Mouse (Mus musculus): ENCODE results near the gene Rab23. TPM values are rescaled to one million over a fixed set of nuclear protein-coding genes. Genes with fewer than 3 reads are reported as not detected.

The Rab23 gene
- polyA plus RNA-seq, 1 experiment from 2014 or later = 13.5 TPM

DNA sequence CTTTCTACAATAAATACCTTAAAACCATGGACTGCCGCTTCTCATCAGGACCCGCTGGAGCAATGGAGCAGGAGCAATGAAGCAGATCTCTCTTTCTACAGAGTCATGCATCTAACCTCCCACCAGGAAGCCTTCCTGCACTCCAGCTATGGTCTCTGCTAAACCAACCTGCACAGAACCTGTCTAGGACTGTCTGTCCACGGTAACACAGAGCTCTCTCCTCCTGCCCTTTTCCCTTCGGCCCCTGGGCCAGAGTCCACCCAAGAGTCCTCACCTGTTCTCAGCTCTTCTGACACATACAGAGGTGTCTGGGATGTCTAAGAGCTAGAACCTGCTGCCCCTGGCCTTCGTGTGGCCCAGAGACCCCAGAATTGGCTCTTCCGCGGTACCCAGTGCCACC, 38.8 kb upstream of the Rab23 start:
- no peaks in the 10 kb centered on the region for H3K36me3 ChIP-seq (ENCODE audit: control insufficient read depth, insufficient read depth, low read length)
- no peak for ATAC-seq (ENCODE audit: insufficient number of reproducible peaks, insufficient read depth, low FRiP score, low read depth)
- 88% methylated on average over 7 of the region's 7 CpGs for WGBS

GRCm38 (mm10) chr1:33684459-33684858, 35.2 kb upstream of the Rab23 start:
- no peaks in the 10 kb centered on the region for H3K27me3 ChIP-seq (ENCODE audit: control insufficient read depth, insufficient read depth, low read length)
- H3K4me3 ChIP-seq (ENCODE audit: control insufficient read depth in 1 of 2, insufficient read depth in 1 of 2, low read depth in 1 of 2, low read length in 2 of 2) = no peak overlapping the region
- no peak overlapping the region for H3K9ac ChIP-seq (ENCODE audit: low read length)
- H3K36me3 ChIP-seq (ENCODE audit: control insufficient read depth, insufficient read depth, low read length) = no peaks in the 10 kb centered on the region
- H3K4me2 ChIP-seq (ENCODE audit: low read length) = no peak overlapping the region
- 61% methylated on average over 8 of the region's 8 CpGs for WGBS
- no peaks in the 10 kb centered on the region for H3K4me1 ChIP-seq (ENCODE audit: control insufficient read depth in 2 of 2, insufficient read depth in 2 of 2, low read length in 2 of 2)
- 0 out of 2 replicates have a peak, but pooled peaks cover 4% of the 10 kb centered on the region for H3K9me3 ChIP-seq (ENCODE audit: control insufficient read depth, low read length)
- no peak for ATAC-seq (ENCODE audit: insufficient number of reproducible peaks, insufficient read depth, low FRiP score, low read depth)
- H3K27ac ChIP-seq (replicated peaks in 1 of 2; ENCODE audit: control insufficient read depth in 1 of 2, insufficient read depth in 1 of 2, low read depth in 2 of 2, low read length in 2 of 2) = no peak overlapping the region

More for the DNA sequence above, 38.8 kb upstream of the Rab23 start:
- Histone ChIP-seq H3K9me3 (ENCODE audit: control insufficient read depth, low read length) (0 out of 2 replicates have a peak, but pooled peaks cover 4% of the 10 kb centered on the region), H3K27ac (replicated peaks in 1 of 2; ENCODE audit: control insufficient read depth in 1 of 2, insufficient read depth in 1 of 2, low read depth in 2 of 2, low read length in 2 of 2) (no peak overlapping the region), H3K9ac (ENCODE audit: low read length) (no peak overlapping the region), H3K27me3 (ENCODE audit: control insufficient read depth, insufficient read depth, low read length) (no peaks in the 10 kb centered on the region), H3K4me3 (ENCODE audit: control insufficient read depth in 1 of 2, insufficient read depth in 1 of 2, low read depth in 1 of 2, low read length in 2 of 2) (no peak overlapping the region), H3K4me1 (ENCODE audit: control insufficient read depth in 2 of 2, insufficient read depth in 2 of 2, low read length in 2 of 2) (no peaks in the 10 kb centered on the region), H3K4me2 (ENCODE audit: low read length) (no peak overlapping the region)

DNA sequence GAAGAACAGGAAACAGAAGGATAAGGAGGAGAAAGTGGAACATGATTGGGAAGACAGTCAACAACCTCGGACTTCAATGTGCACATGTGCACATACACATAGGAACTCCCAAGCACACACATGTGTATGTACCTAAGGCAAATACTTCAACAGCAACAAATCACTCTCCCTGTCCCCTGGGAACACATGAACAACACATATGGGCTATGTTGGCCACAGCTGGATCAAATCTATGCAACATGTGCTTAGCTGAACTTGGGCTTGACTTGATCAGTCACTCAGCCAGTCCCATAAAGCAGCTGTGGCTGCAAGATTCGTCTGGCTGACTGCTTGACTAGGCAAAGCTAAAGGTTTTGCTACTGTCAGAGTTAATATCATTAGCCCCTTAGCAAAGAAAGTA, 30.9 kb upstream of the Rab23 start:
- no peak for ATAC-seq (ENCODE audit: insufficient number of reproducible peaks, insufficient read depth, low FRiP score, low read depth)
- Histone ChIP-seq H3K4me3 (ENCODE audit: control insufficient read depth in 1 of 2, insufficient read depth in 1 of 2, low read depth in 1 of 2, low read length in 2 of 2) (no peak overlapping the region), H3K4me2 (ENCODE audit: low read length) (no peak overlapping the region), H3K27me3 (ENCODE audit: control insufficient read depth, insufficient read depth, low read length) (no peaks in the 10 kb centered on the region), H3K9ac (ENCODE audit: low read length) (no peak overlapping the region), H3K27ac (replicated peaks in 1 of 2; ENCODE audit: control insufficient read depth in 1 of 2, insufficient read depth in 1 of 2, low read depth in 2 of 2, low read length in 2 of 2) (no peak overlapping the region), H3K36me3 (ENCODE audit: control insufficient read depth, insufficient read depth, low read length) (no peaks in the 10 kb centered on the region), H3K9me3 (ENCODE audit: control insufficient read depth, low read length) (no peaks in the 10 kb centered on the region), H3K4me1 (ENCODE audit: control insufficient read depth in 2 of 2, insufficient read depth in 2 of 2, low read length in 2 of 2) (no peaks in the 10 kb centered on the region)
- 72% methylated on average over 2 of the region's 2 CpGs for WGBS

GRCm38 (mm10) chr1:33689446-33690086, 30.1 kb upstream of the Rab23 start:
- no peak overlapping the region for H3K27ac ChIP-seq (replicated peaks in 1 of 2; ENCODE audit: control insufficient read depth in 1 of 2, insufficient read depth in 1 of 2, low read depth in 2 of 2, low read length in 2 of 2)
- H3K4me3 ChIP-seq (ENCODE audit: control insufficient read depth in 1 of 2, insufficient read depth in 1 of 2, low read depth in 1 of 2, low read length in 2 of 2) = no peak overlapping the region
- no peaks in the 10 kb centered on the region for H3K36me3 ChIP-seq (ENCODE audit: control insufficient read depth, insufficient read depth, low read length)
- no peak for ATAC-seq (ENCODE audit: insufficient number of reproducible peaks, insufficient read depth, low FRiP score, low read depth)
- WGBS = 75% methylated on average over 8 of the region's 8 CpGs
- no peaks in the 10 kb centered on the region for H3K9me3 ChIP-seq (ENCODE audit: control insufficient read depth, low read length)
- H3K4me1 ChIP-seq (ENCODE audit: control insufficient read depth in 2 of 2, insufficient read depth in 2 of 2, low read length in 2 of 2) = no peaks in the 10 kb centered on the region
- H3K27me3 ChIP-seq (ENCODE audit: control insufficient read depth, insufficient read depth, low read length) = no peaks in the 10 kb centered on the region
- H3K4me2 ChIP-seq (ENCODE audit: low read length) = no peak overlapping the region
- no peak overlapping the region for H3K9ac ChIP-seq (ENCODE audit: low read length)

DNA sequence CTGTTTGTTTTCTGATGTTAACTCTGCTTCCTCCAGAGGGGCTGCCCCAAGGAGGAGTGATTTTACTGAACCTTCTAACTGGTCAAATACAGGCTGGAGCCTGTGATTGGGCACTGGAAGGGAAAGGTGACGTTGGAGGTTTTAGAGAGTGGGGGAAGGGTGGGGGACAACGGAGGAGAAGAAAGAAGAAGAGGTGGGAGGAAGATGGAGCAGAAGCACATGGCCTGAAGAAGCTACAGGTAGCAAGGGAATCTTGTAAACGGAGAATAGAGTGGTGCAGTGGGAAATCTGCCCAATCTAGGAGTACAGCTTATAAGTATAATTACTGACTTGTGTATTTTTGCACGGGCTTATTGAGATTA, 29.6 kb upstream of the Rab23 start:
- no peak for ATAC-seq (ENCODE audit: insufficient number of reproducible peaks, insufficient read depth, low FRiP score, low read depth)
- H3K27ac ChIP-seq (replicated peaks in 1 of 2; ENCODE audit: control insufficient read depth in 1 of 2, insufficient read depth in 1 of 2, low read depth in 2 of 2, low read length in 2 of 2) = no peak overlapping the region
- H3K4me1 ChIP-seq (ENCODE audit: control insufficient read depth in 2 of 2, insufficient read depth in 2 of 2, low read length in 2 of 2) = no peaks in the 10 kb centered on the region
- no peak overlapping the region for H3K4me2 ChIP-seq (ENCODE audit: low read length)
- no peaks in the 10 kb centered on the region for H3K36me3 ChIP-seq (ENCODE audit: control insufficient read depth, insufficient read depth, low read length)
- no peaks in the 10 kb centered on the region for H3K27me3 ChIP-seq (ENCODE audit: control insufficient read depth, insufficient read depth, low read length)
- H3K4me3 ChIP-seq (ENCODE audit: control insufficient read depth in 1 of 2, insufficient read depth in 1 of 2, low read depth in 1 of 2, low read length in 2 of 2) = no peak overlapping the region
- WGBS = 46% methylated on average over 4 of the region's 4 CpGs
- no peak overlapping the region for H3K9ac ChIP-seq (ENCODE audit: low read length)
- no peaks in the 10 kb centered on the region for H3K9me3 ChIP-seq (ENCODE audit: control insufficient read depth, low read length)

- 88% methylated on average over 3 of the region's 3 CpGs for WGBS
- no peak overlapping the region for H3K4me3 ChIP-seq (ENCODE audit: control insufficient read depth in 1 of 2, insufficient read depth in 1 of 2, low read depth in 1 of 2, low read length in 2 of 2)
- ATAC-seq (ENCODE audit: insufficient number of reproducible peaks, insufficient read depth, low FRiP score, low read depth) = no peak
Measured at GRCm38 (mm10) chr1:33693893-33694292, 25.8 kb upstream of the Rab23 start.

GRCm38 (mm10) chr1:33696016-33696415, 23.7 kb upstream of the Rab23 start:
- ATAC-seq (ENCODE audit: insufficient number of reproducible peaks, insufficient read depth, low FRiP score, low read depth) = no peak
- Histone ChIP-seq H3K4me2 (ENCODE audit: low read length) (no peak overlapping the region), H3K27me3 (ENCODE audit: control insufficient read depth, insufficient read depth, low read length) (no peaks in the 10 kb centered on the region), H3K9me3 (ENCODE audit: control insufficient read depth, low read length) (no peaks in the 10 kb centered on the region), H3K4me3 (ENCODE audit: control insufficient read depth in 1 of 2, insufficient read depth in 1 of 2, low read depth in 1 of 2, low read length in 2 of 2) (no peak overlapping the region), H3K27ac (replicated peaks in 1 of 2; ENCODE audit: control insufficient read depth in 1 of 2, insufficient read depth in 1 of 2, low read depth in 2 of 2, low read length in 2 of 2) (no peak overlapping the region), H3K9ac (ENCODE audit: low read length) (no peak overlapping the region), H3K36me3 (ENCODE audit: control insufficient read depth, insufficient read depth, low read length) (no peaks in the 10 kb centered on the region), H3K4me1 (ENCODE audit: control insufficient read depth in 2 of 2, insufficient read depth in 2 of 2, low read length in 2 of 2) (no peaks in the 10 kb centered on the region)
- WGBS = 85% methylated on average over 2 of the region's 2 CpGs

More at GRCm38 (mm10) chr1:33693893-33694292, 25.8 kb upstream of the Rab23 start:
- no peaks in the 10 kb centered on the region for H3K36me3 ChIP-seq (ENCODE audit: control insufficient read depth, insufficient read depth, low read length)
- H3K27me3 ChIP-seq (ENCODE audit: control insufficient read depth, insufficient read depth, low read length) = no peaks in the 10 kb centered on the region
- no peak overlapping the region for H3K27ac ChIP-seq (replicated peaks in 1 of 2; ENCODE audit: control insufficient read depth in 1 of 2, insufficient read depth in 1 of 2, low read depth in 2 of 2, low read length in 2 of 2)
- no peaks in the 10 kb centered on the region for H3K4me1 ChIP-seq (ENCODE audit: control insufficient read depth in 2 of 2, insufficient read depth in 2 of 2, low read length in 2 of 2)
- H3K4me2 ChIP-seq (ENCODE audit: low read length) = no peak overlapping the region
- H3K9me3 ChIP-seq (ENCODE audit: control insufficient read depth, low read length) = no peaks in the 10 kb centered on the region
- no peak overlapping the region for H3K9ac ChIP-seq (ENCODE audit: low read length)

- no peak overlapping the region for H3K4me3 ChIP-seq (ENCODE audit: control insufficient read depth in 1 of 2, insufficient read depth in 1 of 2, low read depth in 1 of 2, low read length in 2 of 2)
- no peak overlapping the region for H3K4me2 ChIP-seq (ENCODE audit: low read length)
- H3K9me3 ChIP-seq (ENCODE audit: control insufficient read depth, low read length) = 0 out of 2 replicates have a peak, but pooled peaks cover 2% of the 10 kb centered on the region
- H3K27me3 ChIP-seq (ENCODE audit: control insufficient read depth, insufficient read depth, low read length) = no peaks in the 10 kb centered on the region
- WGBS = 88% methylated on average over 3 of the region's 3 CpGs
- no peak for ATAC-seq (ENCODE audit: insufficient number of reproducible peaks, insufficient read depth, low FRiP score, low read depth)
- H3K36me3 ChIP-seq (ENCODE audit: control insufficient read depth, insufficient read depth, low read length) = no peaks in the 10 kb centered on the region
- H3K27ac ChIP-seq (replicated peaks in 1 of 2; ENCODE audit: control insufficient read depth in 1 of 2, insufficient read depth in 1 of 2, low read depth in 2 of 2, low read length in 2 of 2) = no peak overlapping the region
- H3K4me1 ChIP-seq (ENCODE audit: control insufficient read depth in 2 of 2, insufficient read depth in 2 of 2, low read length in 2 of 2) = no peaks in the 10 kb centered on the region
- H3K9ac ChIP-seq (ENCODE audit: low read length) = no peak overlapping the region
Measured at GRCm38 (mm10) chr1:33701244-33701643, 18.4 kb upstream of the Rab23 start.
